Mouse (Mus musculus) stomach, embryonic 15.5 days (tissue): Measurements from ENCODE around the gene Trp53bp2. TPM values are rescaled to one million over a fixed set of nuclear protein-coding genes. Genes with fewer than 3 reads are reported as not detected.
A peak's percentile ranks its signal among the peaks of the same experiment; 100 is the strongest.

ENCODE experiments used
- ATAC-seq: fragments of 200-750 bp; cut with Nextera tagmentation; 2 replicates; pipeline ENCODE4 v1.8.0; 2017; ENCODE audit warnings: low read depth, moderate number of reproducible peaks, moderate TSS enrichment; ENCODE audit not compliant: insufficient read depth, low FRiP score
- H3K27ac ChIP-seq: fragments of 300-500 bp; sonication (generic); 2 replicates; pipeline ENCODE4 v1.5.1; 2015; ENCODE audit warnings: mild to moderate bottlenecking, inconsistent platforms
- H3K27me3 ChIP-seq: fragments of 300-500 bp; sonication (generic); replicated peaks from 2 replicates; pipeline ENCODE4 v1.6.1; 2015; ENCODE audit warnings: inconsistent platforms
- H3K36me3 ChIP-seq: fragments of 300-500 bp; sonication (generic); 2 replicates; pipeline ENCODE4 v1.6.1; 2015; ENCODE audit warnings: inconsistent platforms
- H3K4me1 ChIP-seq: fragments of 300-500 bp; sonication (generic); 2 replicates; pipeline ENCODE4 v1.6.1; 2015; ENCODE audit warnings: inconsistent platforms
- H3K4me2 ChIP-seq: fragments of 300-500 bp; sonication (generic); 2 replicates; pipeline ENCODE4 v1.6.1; 2015; ENCODE audit warnings: mild to moderate bottlenecking, inconsistent platforms
- H3K4me3 ChIP-seq: fragments of 300-500 bp; sonication (generic); replicated peaks from 2 replicates; pipeline ENCODE4 v1.5.1; 2015; ENCODE audit warnings: inconsistent platforms
- H3K9ac ChIP-seq: fragments of 300-500 bp; sonication (generic); 2 replicates; pipeline ENCODE4 v1.6.1; 2015; ENCODE audit warnings: inconsistent platforms
- H3K9me3 ChIP-seq: fragments of 300-500 bp; sonication (generic); 2 replicates; pipeline ENCODE4 v1.6.1; 2016; ENCODE audit warnings: inconsistent platforms
- WGBS: fragments of 180-500 bp; shearing (Covaris S2); methylation state at CpG from one replicate; pipeline ENCODE4 v1.1.7; 2015; 5-methylcytosine and 5-hydroxymethylcytosine counted together
- polyA plus RNA-seq: library from polyadenylated mRNA; unstranded; fragments of >200 nt; fragmentation: Nextera tagmentation; extraction: Ambion mirVana; gene quantifications from 2 replicates; pipeline ENCODE4 v1.2.1, GENCODE M21; 2015

Trp53bp2 gene
- polyA plus RNA-seq = 19.9 and 23.1 TPM in 2 replicates

DNA sequence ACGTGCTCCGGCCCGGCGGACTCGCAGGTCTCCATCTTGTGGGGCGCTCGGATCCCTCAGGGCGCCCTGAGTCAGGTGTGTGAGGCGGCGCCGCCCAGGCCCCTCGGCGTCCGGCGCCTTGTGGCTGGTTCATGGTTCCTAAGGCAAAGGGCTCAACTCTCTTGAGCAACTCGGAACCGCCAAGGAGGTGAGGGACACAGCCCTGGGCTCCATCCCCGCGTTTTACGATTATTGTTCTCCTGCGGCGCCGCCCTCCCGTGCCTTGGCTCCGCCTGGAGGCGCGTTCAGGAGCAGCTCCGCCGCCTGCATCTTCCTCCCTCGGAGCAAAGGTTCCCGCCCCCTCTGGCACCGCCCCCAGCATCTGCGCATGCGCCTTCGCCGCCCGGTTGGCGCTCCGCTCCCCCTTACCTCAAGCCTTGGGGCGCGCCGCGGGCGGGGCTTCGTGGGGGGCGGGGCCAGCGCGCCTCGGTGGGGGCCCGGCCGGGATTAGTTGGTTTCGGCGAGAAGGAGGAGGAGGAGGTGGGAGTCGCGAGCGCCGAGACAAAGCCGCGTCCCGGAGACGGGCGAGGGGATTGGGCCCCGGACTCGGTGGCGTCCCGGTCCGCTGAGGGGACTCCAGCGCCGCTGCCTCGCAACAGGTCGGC, at the start of gene Trp53bp2:
TSS of gene Trp53bp2 (plus strand) at position 489 of the 644 bp plus-strand sequence.
- H3K27ac ChIP-seq = peak within 1 kb of the TSS; percentile 95

DNA sequence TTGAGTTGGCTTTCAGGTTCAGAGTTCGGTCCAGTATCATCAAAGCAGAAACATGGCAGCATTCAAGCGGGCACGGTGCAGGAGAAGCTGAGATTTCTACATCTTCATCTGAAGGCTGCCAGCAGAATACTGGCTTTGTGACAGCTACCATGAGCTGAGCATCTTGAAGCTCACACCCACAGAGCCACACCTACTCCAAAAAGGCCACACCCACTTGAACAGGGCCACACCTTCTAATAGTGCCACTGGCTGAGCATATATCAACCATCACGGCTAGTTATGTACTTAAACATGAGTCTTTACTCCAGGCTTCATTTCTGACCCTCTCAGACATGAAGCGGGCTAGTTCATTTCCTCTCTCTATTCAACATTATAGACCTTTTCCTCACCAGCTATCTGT, 46.3 kb upstream of the Trp53bp2 start:
- Histone ChIP-seq H3K27ac (no peak overlapping the region), H3K4me1 (no peaks in the 10 kb centered on the region), H3K9me3 (no peaks in the 10 kb centered on the region), H3K4me2 (no peak overlapping the region), H3K27me3 (no peaks in the 10 kb centered on the region), H3K4me3 (no peak overlapping the region), H3K9ac (no peak overlapping the region), H3K36me3 (no peaks in the 10 kb centered on the region)
- no peak for ATAC-seq
- WGBS = 88% methylated on average over 5 of the region's 5 CpGs

More for the DNA sequence above, at the start of gene Trp53bp2:
- Histone ChIP-seq H3K36me3 (no peaks in the 10 kb centered on the region), H3K9me3 (no peaks in the 10 kb centered on the region), H3K9ac (peak within 1 kb of the TSS; percentile 92), H3K4me2 (peak within 1 kb of the TSS; percentile 73), H3K27me3 (no peaks in the 10 kb centered on the region), H3K4me1 (peaks cover 16% of the 10 kb centered on the region), H3K4me3 (peak within 1 kb of the TSS; percentile 96)
- under 1% methylated on average over 62 of the region's 71 CpGs for WGBS
- peak; percentile 92 for ATAC-seq

GRCm38 (mm10) chr1:182363683-182364404, 45.1 kb upstream of the Trp53bp2 start:
- Histone ChIP-seq H3K36me3 (no peaks in the 10 kb centered on the region), H3K27ac (no peak overlapping the region), H3K9ac (no peak overlapping the region), H3K4me3 (no peak overlapping the region), H3K9me3 (no peaks in the 10 kb centered on the region), H3K27me3 (no peaks in the 10 kb centered on the region), H3K4me2 (no peak overlapping the region), H3K4me1 (no peaks in the 10 kb centered on the region)
- WGBS = 53% methylated on average over 12 of the region's 12 CpGs
- no peak for ATAC-seq

- H3K4me1 ChIP-seq = no peaks in the 10 kb centered on the region; the same call in 1 of the 2 replicates
- H3K4me3 ChIP-seq = no peak overlapping the region
- H3K27ac ChIP-seq = 0 out of 2 replicates have a peak overlapping the region, but pooled peaks have one; percentile 41
- no peak overlapping the region for H3K9ac ChIP-seq
- no peaks in the 10 kb centered on the region for H3K9me3 ChIP-seq
- WGBS = 64% methylated on average over 7 of the region's 7 CpGs
- no peaks in the 10 kb centered on the region for H3K27me3 ChIP-seq
- no peak overlapping the region for H3K4me2 ChIP-seq
- ATAC-seq = no peak
- H3K36me3 ChIP-seq = no peaks in the 10 kb centered on the region
Measured at GRCm38 (mm10) chr1:182368309-182368708, 40.7 kb upstream of the Trp53bp2 start.

DNA sequence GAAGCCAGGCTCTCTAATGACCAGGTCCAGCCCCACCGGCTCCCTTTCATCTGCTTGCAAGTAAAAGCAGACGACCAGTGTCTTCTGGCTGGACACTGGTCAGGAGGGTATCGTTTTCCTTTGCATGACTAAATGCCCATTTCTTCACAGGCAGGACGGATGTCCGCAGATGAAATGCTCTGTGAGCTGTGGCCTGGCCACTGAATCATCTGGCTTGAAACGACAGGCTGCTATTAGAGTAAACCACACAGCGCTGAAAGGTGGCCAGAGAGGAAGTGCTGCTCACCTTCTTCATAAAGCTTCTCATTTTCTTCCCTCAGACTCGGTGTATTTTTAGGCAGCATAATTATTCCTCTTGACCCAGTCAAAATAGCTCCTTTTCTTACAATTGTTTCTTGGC, 40.2 kb upstream of the Trp53bp2 start:
- Histone ChIP-seq H3K27ac (0 out of 2 replicates have a peak overlapping the region, but pooled peaks have one; percentile 41), H3K4me1 (no peaks in the 10 kb centered on the region; the same call in 1 of the 2 replicates), H3K27me3 (no peaks in the 10 kb centered on the region), H3K4me3 (no peak overlapping the region), H3K9ac (no peak overlapping the region), H3K36me3 (no peaks in the 10 kb centered on the region), H3K9me3 (no peaks in the 10 kb centered on the region), H3K4me2 (no peak overlapping the region)
- WGBS = 45% methylated on average over 8 of the region's 8 CpGs
- no peak for ATAC-seq

DNA sequence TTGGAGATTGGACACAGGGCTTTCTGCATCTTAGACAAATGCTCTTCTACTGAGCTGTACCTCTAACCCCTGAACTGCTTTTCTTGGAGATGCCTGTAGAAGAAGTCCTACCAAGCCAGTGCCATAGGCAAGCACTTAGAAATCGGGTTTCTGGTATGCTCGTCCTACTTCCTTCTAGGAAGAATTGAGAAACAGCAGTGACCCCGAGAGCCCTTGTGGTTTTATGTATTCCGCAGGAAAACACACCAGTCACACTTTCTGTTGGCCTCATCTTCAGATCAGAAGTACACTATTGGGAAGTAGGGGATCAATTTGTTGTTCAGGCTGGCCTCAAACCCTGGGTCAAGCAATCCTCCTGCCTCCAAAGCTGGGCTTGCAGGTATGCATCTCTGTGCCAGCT, 39.5 kb upstream of the Trp53bp2 start:
- Histone ChIP-seq H3K4me1 (no peaks in the 10 kb centered on the region; the same call in 1 of the 2 replicates), H3K27me3 (no peaks in the 10 kb centered on the region), H3K9ac (no peak overlapping the region), H3K4me2 (no peak overlapping the region), H3K36me3 (no peaks in the 10 kb centered on the region), H3K27ac (no peak overlapping the region), H3K4me3 (no peak overlapping the region), H3K9me3 (no peaks in the 10 kb centered on the region)
- no peak for ATAC-seq
- 62% methylated on average over 4 of the region's 4 CpGs for WGBS

DNA sequence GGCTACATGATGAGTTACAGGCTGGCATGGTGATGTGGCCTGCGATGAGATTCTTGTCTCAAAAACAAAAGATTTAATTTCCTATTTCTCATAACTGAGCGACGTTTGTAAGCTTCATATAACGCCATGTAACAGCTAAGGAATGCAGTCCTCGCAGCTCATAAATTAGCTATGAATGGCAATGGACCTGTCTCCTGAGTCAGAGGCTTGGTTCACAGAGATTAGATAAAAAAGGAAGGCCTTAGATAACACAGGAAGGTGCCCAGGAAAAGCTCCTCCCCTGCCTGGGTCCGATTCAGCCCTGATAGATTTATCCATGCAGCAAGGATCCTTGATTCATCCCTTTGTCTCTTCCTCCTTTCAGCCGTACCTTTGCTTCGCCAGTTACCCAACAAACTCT, 37.1 kb upstream of the Trp53bp2 start:
- Histone ChIP-seq H3K27me3 (no peaks in the 10 kb centered on the region), H3K4me3 (no peak overlapping the region), H3K9me3 (no peaks in the 10 kb centered on the region), H3K9ac (no peak overlapping the region), H3K36me3 (no peaks in the 10 kb centered on the region), H3K27ac (no peak overlapping the region), H3K4me2 (no peak overlapping the region), H3K4me1 (no peaks in the 10 kb centered on the region; the same call in 1 of the 2 replicates)
- no peak for ATAC-seq
- 63% methylated on average over 8 of the region's 8 CpGs for WGBS

DNA sequence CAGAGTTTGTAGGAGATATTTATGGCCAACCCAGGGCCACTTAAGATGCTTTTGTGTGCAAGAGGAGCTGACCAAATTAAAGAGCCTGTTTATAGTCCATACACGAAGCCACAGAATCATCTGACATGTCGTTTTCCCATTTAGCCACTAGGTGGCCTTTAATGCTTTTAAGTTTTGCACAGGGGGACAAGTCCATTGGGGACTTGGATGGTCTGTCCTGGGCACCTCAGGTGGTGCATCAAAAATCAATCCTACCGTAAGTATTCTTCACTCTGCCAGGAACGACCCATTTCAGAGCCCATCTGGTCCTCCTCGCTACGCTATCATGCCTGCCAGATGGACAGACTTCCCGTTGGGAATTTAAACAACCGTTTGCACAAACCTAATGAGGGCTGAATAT, 32.8 kb upstream of the Trp53bp2 start:
- ATAC-seq = no peak; the same call in 1 of the 2 replicates
- no peaks in the 10 kb centered on the region for H3K36me3 ChIP-seq
- no peak overlapping the region for H3K4me3 ChIP-seq
- H3K4me2 ChIP-seq = no peak overlapping the region
- 30% methylated on average over 8 of the region's 8 CpGs for WGBS
- H3K9ac ChIP-seq = no peak overlapping the region
- H3K4me1 ChIP-seq = no peaks in the 10 kb centered on the region; the same call in 1 of the 2 replicates
- H3K27me3 ChIP-seq = no peaks in the 10 kb centered on the region
- H3K27ac ChIP-seq = no peak overlapping the region
- H3K9me3 ChIP-seq = no peaks in the 10 kb centered on the region

DNA sequence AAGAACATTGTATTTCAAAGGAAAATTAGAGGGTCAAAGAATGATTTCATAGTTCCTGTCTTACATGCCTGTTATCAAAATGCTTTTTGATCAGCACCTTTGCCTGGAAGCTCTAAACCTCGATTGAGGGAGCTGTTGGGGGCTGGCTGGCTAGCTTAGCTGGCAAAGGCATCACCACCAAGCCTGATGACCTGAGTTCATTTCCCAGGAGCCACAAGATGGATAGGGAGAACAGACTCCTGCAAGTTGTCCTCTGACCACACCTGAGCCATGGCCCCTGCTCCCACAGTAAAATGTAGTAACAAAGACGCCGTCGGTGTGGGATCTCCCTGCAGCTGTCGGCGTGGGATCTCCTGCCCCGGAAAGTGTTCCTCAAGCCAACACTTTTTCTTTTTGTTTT, 32.1 kb upstream of the Trp53bp2 start:
- H3K4me1 ChIP-seq = no peaks in the 10 kb centered on the region
- no peaks in the 10 kb centered on the region for H3K27me3 ChIP-seq
- H3K9ac ChIP-seq = no peak overlapping the region
- H3K9me3 ChIP-seq = no peaks in the 10 kb centered on the region
- H3K36me3 ChIP-seq = no peaks in the 10 kb centered on the region
- no peak overlapping the region for H3K4me2 ChIP-seq
- WGBS = 92% methylated on average over 7 of the region's 7 CpGs
- no peak overlapping the region for H3K4me3 ChIP-seq
- ATAC-seq = no peak
- no peak overlapping the region for H3K27ac ChIP-seq

- H3K4me2 ChIP-seq = no peak overlapping the region
- no peaks in the 10 kb centered on the region for H3K27me3 ChIP-seq
- no peaks in the 10 kb centered on the region for H3K36me3 ChIP-seq
- H3K9ac ChIP-seq = no peak overlapping the region
- no peak overlapping the region for H3K27ac ChIP-seq
- H3K9me3 ChIP-seq = no peaks in the 10 kb centered on the region
- no peak for ATAC-seq
- H3K4me1 ChIP-seq = no peaks in the 10 kb centered on the region
- H3K4me3 ChIP-seq = no peak overlapping the region
- 85% methylated on average over 6 of the region's 6 CpGs for WGBS
Measured at GRCm38 (mm10) chr1:182377519-182377918, 31.5 kb upstream of the Trp53bp2 start.

DNA sequence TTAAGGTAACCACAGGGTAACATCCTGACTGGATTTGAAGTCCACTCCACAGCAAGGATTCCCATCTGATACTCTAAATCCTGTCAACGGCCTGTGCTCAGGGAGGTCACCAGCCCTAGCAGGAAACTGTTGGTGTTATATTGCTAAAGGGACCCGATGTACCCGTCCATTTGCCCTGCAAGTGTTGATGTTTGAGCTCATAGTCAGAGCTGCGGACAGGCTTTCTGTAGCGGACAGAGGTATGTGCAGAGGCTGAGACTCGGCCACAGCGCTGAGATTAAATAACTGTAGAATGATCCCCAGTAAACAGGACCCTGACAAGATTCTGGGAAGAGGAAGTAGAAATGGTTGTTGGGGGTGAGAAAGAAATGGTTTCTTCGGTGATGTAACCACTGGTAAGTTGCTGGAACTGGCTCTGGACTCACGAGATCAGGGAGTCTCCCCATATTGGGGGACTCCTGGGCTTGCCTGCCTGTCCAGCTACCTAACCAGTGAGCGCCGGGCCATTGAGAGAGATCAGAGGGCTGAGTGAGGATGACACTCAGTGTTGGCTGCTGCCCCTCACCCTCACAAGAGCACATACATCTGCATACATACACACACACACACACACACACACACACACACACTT, 30.7 kb upstream of the Trp53bp2 start:
- WGBS = 74% methylated on average over 11 of the region's 11 CpGs
- Histone ChIP-seq H3K9me3 (no peaks in the 10 kb centered on the region), H3K36me3 (no peaks in the 10 kb centered on the region), H3K9ac (no peak overlapping the region), H3K27me3 (no peaks in the 10 kb centered on the region), H3K27ac (no peak overlapping the region), H3K4me3 (no peak overlapping the region), H3K4me2 (no peak overlapping the region), H3K4me1 (no peaks in the 10 kb centered on the region)
- no peak for ATAC-seq

GRCm38 (mm10) chr1:182378876-182379275, 30.1 kb upstream of the Trp53bp2 start:
- Histone ChIP-seq H3K4me3 (no peak overlapping the region), H3K27ac (no peak overlapping the region), H3K36me3 (no peaks in the 10 kb centered on the region), H3K4me1 (no peaks in the 10 kb centered on the region), H3K27me3 (no peaks in the 10 kb centered on the region), H3K9me3 (no peaks in the 10 kb centered on the region), H3K4me2 (no peak overlapping the region), H3K9ac (no peak overlapping the region)
- ATAC-seq = no peak
- WGBS = 59% methylated on average over 7 of the region's 7 CpGs
